Mouse (Mus musculus): Measurements from ENCODE around the gene Sult2b1.

DNA sequence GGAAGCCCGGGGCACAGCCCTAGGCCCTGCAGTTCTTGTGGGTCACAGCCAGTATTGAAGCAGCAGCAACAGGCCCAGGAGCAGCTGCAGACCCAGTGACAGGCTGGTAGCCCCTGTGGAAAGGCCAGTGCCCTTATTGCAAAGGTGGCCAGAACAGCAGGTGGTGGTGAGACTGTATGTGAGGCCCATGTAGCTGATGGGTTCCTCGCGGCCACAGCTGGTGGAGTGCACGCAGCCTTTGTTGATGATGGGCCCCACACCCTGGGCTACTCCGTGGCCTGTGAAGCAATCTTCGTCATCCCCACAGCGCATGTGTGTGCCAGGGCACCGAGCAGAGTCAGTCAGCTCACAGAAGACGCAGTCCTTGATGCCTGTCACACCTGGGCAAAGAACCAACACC is 59.3 kb downstream of the Sult2b1 start:
- TF ChIP-seq CTCF (IDR thresholded peaks at IDR 0.05; ENCODE audit: borderline replicate concordance, extremely low read depth, insufficient read depth, insufficient read length) (no peak), POLR2A (IDR thresholded peaks at IDR 0.05; ENCODE audit: borderline replicate concordance, extremely low read depth, insufficient read depth, insufficient read length, poor library complexity, severe bottlenecking) (no peak)
